Mouse (Mus musculus): ENCODE results near the gene Schip1. TPM values are rescaled to one million over a fixed set of nuclear protein-coding genes. Genes with fewer than 3 reads are reported as not detected.

The Schip1 gene
- polyA plus RNA-seq, 2 experiments: 12.1 to 18.9 TPM

- H3K4me2 ChIP-seq (replicated peaks; ENCODE audit: low read depth, low read length, severe bottlenecking): no peak overlapping the region
- no peak overlapping the region for H3K9ac ChIP-seq (ENCODE audit: low read depth, low read length, severe bottlenecking)
- no peaks in the 10 kb centered on the region for H3K36me3 ChIP-seq (ENCODE audit: control insufficient read depth, insufficient read depth, low read length)
- no peak for TF ChIP-seq POLR2A (IDR thresholded peaks at IDR 0.05; ENCODE audit: borderline replicate concordance, extremely low read depth, insufficient read depth, insufficient read length)
- peaks cover 22% of the 10 kb centered on the region for H3K4me1 ChIP-seq (ENCODE audit: control insufficient read depth, insufficient read depth, low read length)
- peak; percentile 51; the same call in 1 of the 2 replicates for ATAC-seq (ENCODE audit: low FRiP score, low read depth)
- H3K4me3 ChIP-seq (replicated peaks; ENCODE audit: low read length): no peak overlapping the region
- WGBS: 6% methylated on average over 5 of the region's 5 CpGs
- no peak overlapping the region for H3K27ac ChIP-seq (replicated peaks; ENCODE audit: low read depth, low read length)
- no peaks in the 10 kb centered on the region for H3K27me3 ChIP-seq (ENCODE audit: control insufficient read depth, insufficient read depth, low read length)
- DNase-seq (ENCODE audit: low spot score): no peak
- H3K9me3 ChIP-seq (ENCODE audit: control insufficient read depth, low read length): no peaks in the 10 kb centered on the region
These were observed 423.7 kb downstream of the Schip1 start for GRCm38 (mm10) chr3:68488316-68488715.

- 38% methylated on average over 6 of the region's 6 CpGs for whole genome bisulfite sequencing
- H3K4me2 ChIP-seq (replicated peaks; ENCODE audit: low read depth, low read length, severe bottlenecking): no peak overlapping the region
- DNase-seq (ENCODE audit: low spot score) (no peak), ATAC-seq (ENCODE audit: low FRiP score, low read depth) (no peak)
- TF ChIP-seq POLR2A (IDR thresholded peaks at IDR 0.05; ENCODE audit: borderline replicate concordance, extremely low read depth, insufficient read depth, insufficient read length): no peak
- no peak overlapping the region for H3K4me3 ChIP-seq (replicated peaks; ENCODE audit: low read length)
- H3K36me3 ChIP-seq (ENCODE audit: control insufficient read depth, insufficient read depth, low read length): no peaks in the 10 kb centered on the region
- peaks cover 31% of the 10 kb centered on the region for H3K4me1 ChIP-seq (ENCODE audit: control insufficient read depth, insufficient read depth, low read length)
- H3K9me3 ChIP-seq (ENCODE audit: control insufficient read depth, low read length): no peaks in the 10 kb centered on the region
- no peak overlapping the region for H3K9ac ChIP-seq (ENCODE audit: low read depth, low read length, severe bottlenecking)
- no peak overlapping the region for H3K27ac ChIP-seq (replicated peaks; ENCODE audit: low read depth, low read length)
- H3K27me3 ChIP-seq (ENCODE audit: control insufficient read depth, insufficient read depth, low read length): no peaks in the 10 kb centered on the region
These were observed 426.9 kb downstream of the Schip1 start for GRCm38 (mm10) chr3:68491516-68491915.

- H3K9me3 ChIP-seq (ENCODE audit: control insufficient read depth, low read length): no peaks in the 10 kb centered on the region
- no peak overlapping the region for H3K4me3 ChIP-seq (replicated peaks; ENCODE audit: low read length)
- H3K36me3 ChIP-seq (ENCODE audit: control insufficient read depth, insufficient read depth, low read length): no peaks in the 10 kb centered on the region
- no peak for TF ChIP-seq POLR2A (IDR thresholded peaks at IDR 0.05; ENCODE audit: borderline replicate concordance, extremely low read depth, insufficient read depth, insufficient read length)
- no peaks in the 10 kb centered on the region for H3K27me3 ChIP-seq (ENCODE audit: control insufficient read depth, insufficient read depth, low read length)
- no peak overlapping the region for H3K9ac ChIP-seq (ENCODE audit: low read depth, low read length, severe bottlenecking)
- DNase-seq (ENCODE audit: low spot score) (no peak), ATAC-seq (ENCODE audit: low FRiP score, low read depth) (no peak)
- WGBS: 50% methylated on average over 1 of the region's 1 CpGs
- peaks cover 31% of the 10 kb centered on the region for H3K4me1 ChIP-seq (ENCODE audit: control insufficient read depth, insufficient read depth, low read length)
- H3K4me2 ChIP-seq (replicated peaks; ENCODE audit: low read depth, low read length, severe bottlenecking): peak overlapping the region; percentile 98; the same call in 1 of the 2 replicates
- 0 out of 2 replicates have a peak overlapping the region, but pooled peaks have one; percentile 77 for H3K27ac ChIP-seq (replicated peaks; ENCODE audit: low read depth, low read length)
These were observed 427.5 kb downstream of the Schip1 start for GRCm38 (mm10) chr3:68492066-68492465.

- H3K9ac ChIP-seq (ENCODE audit: low read depth, low read length, severe bottlenecking): no peak overlapping the region
- H3K4me1 ChIP-seq (ENCODE audit: control insufficient read depth, insufficient read depth, low read length): peaks cover 31% of the 10 kb centered on the region
- peak overlapping the region; percentile 82; the same call in 1 of the 2 replicates for H3K4me3 ChIP-seq (replicated peaks; ENCODE audit: low read length)
These were observed 427.9 kb downstream of the Schip1 start for GRCm38 (mm10) chr3:68492513-68492912.

GRCm38 (mm10) chr3:68493170-68493585 is 428.6 kb downstream of the Schip1 start:
- DNase-seq (ENCODE audit: low spot score): peak; percentile 33
- WGBS: under 1% methylated on average over 10 of the region's 12 CpGs
- H3K4me3 ChIP-seq (replicated peaks; ENCODE audit: low read length): peak overlapping the region; percentile 82

More at GRCm38 (mm10) chr3:68492513-68492912, 427.9 kb downstream of the Schip1 start:
- H3K4me2 ChIP-seq (replicated peaks; ENCODE audit: low read depth, low read length, severe bottlenecking): peak overlapping the region; percentile 98
- H3K27me3 ChIP-seq (ENCODE audit: control insufficient read depth, insufficient read depth, low read length): no peaks in the 10 kb centered on the region
- DNase-seq (ENCODE audit: low spot score) (no peak), ATAC-seq (ENCODE audit: low FRiP score, low read depth) (no peak)
- no peak for TF ChIP-seq POLR2A (IDR thresholded peaks at IDR 0.05; ENCODE audit: borderline replicate concordance, extremely low read depth, insufficient read depth, insufficient read length)
- H3K9me3 ChIP-seq (ENCODE audit: control insufficient read depth, low read length): no peaks in the 10 kb centered on the region
- 12% methylated on average over 3 of the region's 3 CpGs for WGBS
- no peaks in the 10 kb centered on the region for H3K36me3 ChIP-seq (ENCODE audit: control insufficient read depth, insufficient read depth, low read length)
- peak overlapping the region; percentile 77 for H3K27ac ChIP-seq (replicated peaks; ENCODE audit: low read depth, low read length)

More at GRCm38 (mm10) chr3:68493170-68493585, 428.6 kb downstream of the Schip1 start:
- TF ChIP-seq POLR2A (IDR thresholded peaks at IDR 0.05; ENCODE audit: borderline replicate concordance, extremely low read depth, insufficient read depth, insufficient read length): no peak
- no peaks in the 10 kb centered on the region for H3K36me3 ChIP-seq (ENCODE audit: control insufficient read depth, insufficient read depth, low read length)
- H3K27ac ChIP-seq (replicated peaks; ENCODE audit: low read depth, low read length): peak overlapping the region; percentile 82
- H3K9ac ChIP-seq (ENCODE audit: low read depth, low read length, severe bottlenecking): peak overlapping the region; percentile 70
- no peaks in the 10 kb centered on the region for H3K27me3 ChIP-seq (ENCODE audit: control insufficient read depth, insufficient read depth, low read length)
- peaks cover 24% of the 10 kb centered on the region for H3K4me1 ChIP-seq (ENCODE audit: control insufficient read depth, insufficient read depth, low read length)
- ATAC-seq (ENCODE audit: low FRiP score, low read depth): no peak; the same call in 1 of the 2 replicates
- H3K4me2 ChIP-seq (replicated peaks; ENCODE audit: low read depth, low read length, severe bottlenecking): peak overlapping the region; percentile 98
- H3K9me3 ChIP-seq (ENCODE audit: control insufficient read depth, low read length): no peaks in the 10 kb centered on the region
